Mouse (Mus musculus): Measurements from ENCODE around the gene Kif6.

The Kif6 gene

GRCm38 (mm10) chr17:49894471-49894870 is 279.5 kb downstream of the Kif6 start:
- DNase-seq (ENCODE audit: low spot score): no peak

DNA sequence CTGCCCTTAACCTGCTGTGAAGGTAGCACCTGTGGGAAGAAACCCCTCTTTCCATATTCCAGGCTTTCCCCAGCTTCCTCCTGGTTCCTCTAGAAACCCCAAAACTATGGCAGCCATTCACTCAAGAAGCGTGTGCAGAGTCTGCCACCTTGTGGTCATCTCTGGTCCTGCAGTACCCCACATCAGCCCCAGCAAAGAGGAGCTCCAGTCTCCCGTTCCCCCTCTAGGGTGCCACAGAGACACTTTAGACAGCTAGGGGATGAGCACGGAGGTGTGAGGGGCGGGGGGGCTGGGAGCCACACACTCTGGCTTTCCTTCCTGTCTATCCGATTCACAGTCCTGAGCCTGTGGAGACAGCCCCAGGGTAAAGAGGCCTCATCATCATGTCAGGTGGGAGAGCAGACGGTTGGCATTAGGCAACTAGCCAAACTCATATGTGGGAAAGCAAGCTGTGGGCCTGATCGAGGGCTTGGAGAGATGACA is 284.0 kb downstream of the Kif6 start:
- DNase-seq (ENCODE audit: low spot score): peak; percentile 28

GRCm38 (mm10) chr17:49902613-49903012 is 287.7 kb downstream of the Kif6 start:
- no peak for DNase-seq (ENCODE audit: low spot score)

GRCm38 (mm10) chr17:49923429-49923828 is 308.5 kb downstream of the Kif6 start:
- no peak for DNase-seq (ENCODE audit: low spot score)

GRCm38 (mm10) chr17:49927611-49928010 is 312.7 kb downstream of the Kif6 start:
- no peak for DNase-seq (ENCODE audit: low spot score)

DNA sequence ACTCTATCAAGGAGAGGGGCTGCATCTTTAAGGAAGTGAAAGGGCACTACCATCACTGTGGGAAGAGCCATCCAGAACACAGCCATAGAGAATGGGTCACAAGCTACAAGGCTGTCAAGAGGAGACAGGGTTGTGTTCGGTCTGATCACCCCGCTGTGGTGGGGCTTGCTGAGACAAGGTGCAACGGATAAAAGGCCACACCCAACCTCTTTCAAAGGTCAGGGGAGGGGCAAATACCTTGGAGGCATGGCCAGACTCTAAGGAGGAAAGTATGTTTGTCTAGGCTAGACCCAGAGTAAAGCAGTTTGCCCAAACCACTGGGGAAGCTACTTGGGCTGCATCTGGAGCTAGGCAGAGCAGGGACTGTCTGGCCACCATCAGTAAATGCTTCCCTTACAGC is 318.9 kb downstream of the Kif6 start:
- DNase-seq (ENCODE audit: low spot score): no peak

DNA sequence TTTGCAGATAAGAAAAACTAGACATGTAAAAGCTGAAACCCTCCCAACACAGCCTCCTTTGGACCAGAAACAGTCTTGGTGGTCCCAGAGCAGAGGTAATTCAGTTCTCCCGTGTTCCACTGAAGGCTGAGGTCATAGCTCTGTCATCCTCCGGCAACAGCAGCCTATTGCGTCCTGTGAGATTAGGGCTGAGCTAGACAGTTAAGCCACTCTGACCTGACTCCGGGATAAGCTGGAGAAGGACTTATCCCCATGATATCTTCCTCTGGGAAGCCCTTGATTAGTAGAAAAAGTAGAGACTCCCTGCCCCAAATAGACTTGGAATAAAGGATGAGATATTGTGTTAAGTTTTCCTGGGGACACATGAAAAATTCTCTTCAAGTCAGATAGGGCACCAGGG is 319.6 kb downstream of the Kif6 start:
- no peak for DNase-seq (ENCODE audit: low spot score)

GRCm38 (mm10) chr17:49935602-49936205 is 320.8 kb downstream of the Kif6 start:
- DNase-seq (ENCODE audit: low spot score): no peak

DNA sequence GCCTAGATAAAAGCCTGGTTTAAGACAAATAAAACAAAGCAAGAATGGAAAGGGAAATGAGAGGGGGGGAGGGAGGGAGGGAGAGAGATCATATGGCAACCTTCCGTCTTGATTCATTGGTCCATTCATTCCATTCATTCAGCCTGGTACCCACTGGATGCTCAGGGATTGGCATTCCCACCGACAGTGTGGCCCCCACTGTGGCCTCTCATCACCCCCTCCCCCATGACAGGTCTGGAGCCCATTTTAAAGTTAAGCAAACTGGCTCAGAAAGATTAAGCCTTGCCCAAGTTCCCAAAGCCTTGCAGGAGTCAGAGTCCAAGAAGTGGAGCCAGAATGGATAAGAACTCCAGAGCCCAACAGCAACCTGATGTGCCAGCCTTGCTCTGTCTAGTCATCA is 321.3 kb downstream of the Kif6 start:
- no peak for DNase-seq (ENCODE audit: low spot score)

GRCm38 (mm10) chr17:49939146-49939545 is 324.2 kb downstream of the Kif6 start:
- no peak for DNase-seq (ENCODE audit: low spot score)

GRCm38 (mm10) chr17:49942674-49943073 is 327.7 kb downstream of the Kif6 start:
- no peak for DNase-seq (ENCODE audit: low spot score)

DNA sequence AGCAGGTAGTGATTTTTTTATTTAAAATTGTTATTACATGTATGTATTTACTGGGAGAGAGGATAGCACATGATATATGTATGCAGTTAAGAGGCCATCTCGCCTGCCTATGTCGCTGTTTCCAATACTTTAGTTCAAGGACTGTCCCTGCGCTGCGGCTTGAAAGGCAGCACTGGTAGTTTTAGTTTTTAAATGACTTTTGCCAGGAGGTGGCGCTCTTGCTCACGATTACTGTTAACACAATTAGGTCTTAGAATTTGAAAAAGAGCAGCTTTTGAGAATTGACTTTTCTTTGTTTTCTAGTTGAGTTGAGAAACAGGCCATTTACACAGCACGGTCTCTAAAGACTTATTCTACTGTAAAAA is 336.5 kb downstream of the Kif6 start:
- no peak for DNase-seq (ENCODE audit: low spot score)

DNA sequence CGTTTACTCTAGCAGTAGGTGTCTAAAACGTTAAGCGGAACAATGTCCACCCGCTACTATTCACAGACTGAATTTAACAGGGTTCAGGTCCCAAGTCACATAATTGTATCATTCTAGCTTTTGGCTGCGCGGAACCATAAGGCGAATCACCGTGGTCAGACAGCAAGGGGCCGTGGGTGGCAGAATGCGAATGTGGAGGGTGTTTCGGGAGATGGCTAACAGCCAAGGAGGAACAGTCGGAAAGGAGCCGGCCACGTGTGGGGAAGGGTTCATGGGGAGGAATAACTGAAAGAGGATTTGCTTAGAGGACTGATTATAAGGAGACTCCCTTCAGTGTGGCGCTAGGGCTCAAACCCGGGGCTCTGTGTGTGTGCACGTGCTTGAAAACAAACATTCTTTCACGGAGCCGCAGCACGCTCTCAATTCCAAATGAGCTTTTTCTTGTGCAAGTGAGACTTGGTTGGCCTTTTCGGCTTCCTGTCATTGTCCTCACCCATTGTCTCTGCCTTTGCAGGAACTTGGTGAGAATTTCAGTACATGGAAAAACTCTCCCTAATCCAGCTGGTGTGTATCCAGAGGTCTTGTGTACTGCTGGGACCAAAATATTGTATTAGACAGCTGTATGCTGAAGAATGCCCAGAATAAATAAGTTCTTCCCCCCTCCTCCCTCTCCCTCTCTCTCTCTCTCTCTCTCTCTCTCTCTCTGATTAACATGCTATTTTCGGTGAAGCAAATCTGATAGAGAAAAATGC is 337.1 kb downstream of the Kif6 start:
- DNase-seq (ENCODE audit: low spot score): no peak

- no peak for DNase-seq (ENCODE audit: low spot score)
Observed at GRCm38 (mm10) chr17:49959021-49959420, 344.1 kb downstream of the Kif6 start.
